30 mouse cellular contexts compared by ENCODE assay signal in genomic region chr6:31193202-31193601, GRCm38 (mm10).
DNase-seq lines count a peak whose midpoint lies in the region; ATAC-seq and TF ChIP-seq lines count a peak whose summit lies in the region.
"Had no signal": no experiment of that assay in that cellular context is flagged by ENCODE, and none has a peak within 500 bp of the region (broad histone marks: within the 10 kb centered on the region; RNA-seq: fewer than 3 reads in every experiment).

No protein-coding gene starts in this region.

- 48% methylated on average over 5 of the region's 5 CpGs for WGBS in heart, embryonic 10.5 days
- 50% methylated on average over 5 of the region's 5 CpGs for WGBS in heart, embryonic 15.5 days
- WGBS in midbrain, embryonic 11.5 days, result 94% methylated on average over 5 of the region's 5 CpGs
- 91% methylated on average over 5 of the region's 5 CpGs for WGBS in midbrain, postnatal 0 days

- no peaks in the 10 kb centered on the region for H3K36me3 ChIP-seq in heart, embryonic 10.5 days
- H3K36me3 ChIP-seq in heart, embryonic 15.5 days, result no peaks in the 10 kb centered on the region
- H3K36me3 ChIP-seq in midbrain, embryonic 11.5 days (ENCODE audit: control insufficient read depth, insufficient read depth, low read length), result no peaks in the 10 kb centered on the region
- no peaks in the 10 kb centered on the region for H3K36me3 ChIP-seq in midbrain, postnatal 0 days (ENCODE audit: insufficient read depth, low read length)
- H3K36me3 ChIP-seq: embryonic facial prominence, embryonic 13.5 days; hindbrain, embryonic 12.5 days; intestine, embryonic 15.5 days; limb, embryonic 13.5 days; liver, embryonic 13.5 days; midbrain, embryonic 13.5 days had no signal

- no peak for TF ChIP-seq CTCF in midbrain, postnatal 0 days (IDR thresholded peaks at IDR 0.05)

- ATAC-seq in heart, embryonic 15.5 days (replicated peaks; ENCODE audit: insufficient number of reproducible peaks, insufficient read depth, low FRiP score, low read depth), result no peak
- ATAC-seq in midbrain, embryonic 11.5 days (ENCODE audit: low FRiP score), result no peak
- no peak for ATAC-seq in midbrain, postnatal 0 days (ENCODE audit: low FRiP score)
- ATAC-seq: CD4-positive, CD25-positive, alpha-beta regulatory T cell, adult 4 months; forebrain, embryonic 16.5 days; hindbrain, postnatal 0 days; intestine, embryonic 15.5 days; lung, postnatal 0 days; midbrain, embryonic 13.5 days had no signal

- intact Hi-C loops in heart, postnatal 14 days (cut with DNase I), result loop anchor here (5.0 kb wide), 1 partner anchor 204 kb away; the partner anchor contains the start of gene Mkln1

- H3K9me3 ChIP-seq in heart, embryonic 10.5 days, result no peaks in the 10 kb centered on the region
- H3K9me3 ChIP-seq in heart, embryonic 15.5 days (replicated peaks), result no peaks in the 10 kb centered on the region
- H3K9me3 ChIP-seq in midbrain, embryonic 11.5 days (ENCODE audit: control insufficient read depth, low read length), result no peaks in the 10 kb centered on the region
- no peaks in the 10 kb centered on the region for H3K9me3 ChIP-seq in midbrain, postnatal 0 days (ENCODE audit: low read length)
- H3K9me3 ChIP-seq: embryonic facial prominence, embryonic 13.5 days; hindbrain, embryonic 12.5 days; intestine, embryonic 15.5 days; limb, embryonic 13.5 days; liver, embryonic 13.5 days; megakaryocyte, embryonic 14.5 days; midbrain, embryonic 13.5 days had no signal

- peak overlapping the region; percentile 65; the same call in 1 of the 2 replicates for H3K27ac ChIP-seq in heart, embryonic 10.5 days
- H3K27ac ChIP-seq in heart, embryonic 15.5 days, result peak overlapping the region; percentile 16; the same call in 1 of the 2 replicates
- H3K27ac ChIP-seq in midbrain, embryonic 11.5 days (ENCODE audit: low read depth, low read length), result no peak overlapping the region
- H3K27ac ChIP-seq in midbrain, postnatal 0 days (ENCODE audit: low read depth, low read length), result no peak overlapping the region
- H3K27ac ChIP-seq: embryonic facial prominence, embryonic 13.5 days; hindbrain, embryonic 12.5 days; hindbrain, postnatal 0 days; intestine, embryonic 15.5 days; kidney, postnatal 0 days; limb, embryonic 13.5 days; liver, embryonic 13.5 days; midbrain, embryonic 13.5 days had no signal

- DNase-seq in heart, embryonic 10.5 days (ENCODE audit: low spot score), result no peak
- DNase-seq in heart, adult 9 months (ENCODE audit: low spot score in 2 of 2), result no peak
- DNase-seq in heart, postnatal 14 days, result no peak
- peak; percentile 66 for DNase-seq in midbrain, embryonic 11.5 days (ENCODE audit: low spot score, missing footprints)
- no peak for DNase-seq in midbrain, postnatal 0 days (ENCODE audit: low spot score)
- peak; percentile 80 for DNase-seq in telencephalon, adult 2 months (ENCODE audit: low read depth, low spot score)
- DNase-seq: adrenal gland, postnatal 14 days; cerebellum, adult 18-20 months; cerebellum, postnatal 10 days; gastrocnemius, postnatal 25 days; kidney, adult 2 months; layer of hippocampus, adult 9-11 months; liver, embryonic 13.5 days; lung, adult 18-20 months; lung, postnatal 4 days; right cerebral cortex, postnatal 25 days; thymus, adult 2 months; thymus, postnatal 36 days had no signal

- H3K4me1 ChIP-seq in heart, embryonic 10.5 days, result peaks cover 46% of the 10 kb centered on the region
- H3K4me1 ChIP-seq in heart, embryonic 15.5 days (replicated peaks), result peaks cover 23% of the 10 kb centered on the region
- H3K4me1 ChIP-seq in midbrain, embryonic 11.5 days (ENCODE audit: control insufficient read depth, insufficient read depth, low read length), result no peaks in the 10 kb centered on the region
- H3K4me1 ChIP-seq in midbrain, postnatal 0 days (ENCODE audit: insufficient read depth, low read length), result no peaks in the 10 kb centered on the region
- H3K4me1 ChIP-seq: hindbrain, embryonic 12.5 days; intestine, embryonic 15.5 days; limb, embryonic 13.5 days; midbrain, embryonic 13.5 days had no signal

- H3K4me3 ChIP-seq in heart, embryonic 10.5 days, result no peak overlapping the region
- H3K4me3 ChIP-seq in heart, embryonic 15.5 days, result no peak overlapping the region
- no peak overlapping the region for H3K4me3 ChIP-seq in midbrain, embryonic 11.5 days (ENCODE audit: low read depth, low read length)
- no peak overlapping the region for H3K4me3 ChIP-seq in midbrain, postnatal 0 days (ENCODE audit: low read depth, low read length)
- H3K4me3 ChIP-seq: embryonic facial prominence, embryonic 13.5 days; hindbrain, embryonic 12.5 days; intestine, embryonic 15.5 days; limb, embryonic 13.5 days; liver, embryonic 13.5 days; megakaryocyte, embryonic 14.5 days; midbrain, embryonic 13.5 days had no signal

- H3K9ac ChIP-seq in heart, embryonic 15.5 days, result no peak overlapping the region
- no peak overlapping the region for H3K9ac ChIP-seq in midbrain, embryonic 11.5 days (ENCODE audit: low read length)
- no peak overlapping the region for H3K9ac ChIP-seq in midbrain, postnatal 0 days (replicated peaks; ENCODE audit: low read length, poor library complexity, severe bottlenecking)
- H3K9ac ChIP-seq: embryonic facial prominence, embryonic 13.5 days; hindbrain, embryonic 12.5 days; intestine, embryonic 15.5 days; limb, embryonic 13.5 days; liver, embryonic 13.5 days; midbrain, embryonic 13.5 days had no signal

- no peaks in the 10 kb centered on the region for H3K27me3 ChIP-seq in heart, embryonic 10.5 days (ENCODE audit: insufficient read depth, poor library complexity, severe bottlenecking)
- no peaks in the 10 kb centered on the region for H3K27me3 ChIP-seq in heart, embryonic 15.5 days
- no peaks in the 10 kb centered on the region for H3K27me3 ChIP-seq in midbrain, embryonic 11.5 days (ENCODE audit: control insufficient read depth, insufficient read depth, low read length)
- no peaks in the 10 kb centered on the region for H3K27me3 ChIP-seq in midbrain, postnatal 0 days (ENCODE audit: insufficient read depth, low read length)
- H3K27me3 ChIP-seq: hindbrain, embryonic 12.5 days; intestine, embryonic 15.5 days; limb, embryonic 13.5 days; megakaryocyte, embryonic 14.5 days; midbrain, embryonic 13.5 days had no signal

- H3K4me2 ChIP-seq in heart, embryonic 15.5 days, result no peak overlapping the region
- H3K4me2 ChIP-seq in midbrain, embryonic 11.5 days, result no peak overlapping the region
- H3K4me2 ChIP-seq in midbrain, postnatal 0 days (ENCODE audit: low read depth, low read length, poor library complexity, severe bottlenecking), result no peak overlapping the region
- H3K4me2 ChIP-seq: embryonic facial prominence, embryonic 13.5 days; hindbrain, embryonic 12.5 days; intestine, embryonic 15.5 days; limb, embryonic 13.5 days; liver, embryonic 13.5 days; midbrain, embryonic 13.5 days had no signal

Comparison
In these comparisons a context has a peak if more than half of its experiments do, and no peak if none do; other contexts are left out.
1. DNase-seq: peak in midbrain, embryonic 11.5 days (single experiment) and telencephalon, adult 2 months (single experiment); none in heart, embryonic 10.5 days (single experiment), heart, adult 9 months (0 of 2), heart, postnatal 14 days (0 of 2) and midbrain, postnatal 0 days (single experiment).
2. H3K27ac ChIP-seq: peak in heart, embryonic 10.5 days (single experiment) and heart, embryonic 15.5 days (single experiment); none in midbrain, embryonic 11.5 days (single experiment) and midbrain, postnatal 0 days (single experiment).